Mouse (Mus musculus) G1E (cell line): ENCODE measurements around the gene Adprh. TPM values are rescaled to one million over a fixed set of nuclear protein-coding genes. Genes with fewer than 3 reads are reported as not detected.

Experiments used
- ATAC-seq: 2 replicates; pipeline ENCODE4 v1.8.0; 2016; ENCODE audit warnings: mild to moderate bottlenecking; ENCODE audit not compliant: insufficient number of reproducible peaks, poor library complexity, low FRiP score, severe bottlenecking; ENCODE audit errors: extremely low read depth
- DNase-seq: peaks from one replicate; pipeline ENCODE4 v3.0.0; 2012; ENCODE audit warnings: low spot score
- H3K27me3 ChIP-seq: 2 replicates; pipeline ENCODE4 v1.6.1; 2012; ENCODE audit warnings: mild to moderate bottlenecking, low read length, inconsistent platforms; ENCODE audit not compliant: insufficient read depth
- H3K36me3 ChIP-seq: replicated peaks from 2 replicates; pipeline ENCODE3; 2012; ENCODE audit warnings: mild to moderate bottlenecking, inconsistent platforms
- H3K4me1 ChIP-seq: 2 replicates; pipeline ENCODE4 v1.6.1; 2012; ENCODE audit warnings: low read depth, low read length, inconsistent platforms, mixed read lengths; ENCODE audit not compliant: insufficient read depth
- H3K4me3 ChIP-seq: 2 replicates; pipeline ENCODE4 v1.5.1; 2012; ENCODE audit warnings: low read depth, mild to moderate bottlenecking, inconsistent platforms, low read length, moderate library complexity, mixed read lengths
- H3K9me3 ChIP-seq: replicated peaks from 2 replicates; pipeline ENCODE4 v1.6.1; 2012; ENCODE audit warnings: inconsistent platforms
- GATA1 ChIP-seq: IDR thresholded peaks from 2 replicates; pipeline ENCODE4 v1.6.1; 2012; ENCODE audit warnings: borderline replicate concordance, low read length, inconsistent platforms, mixed read lengths
- GATA2 ChIP-seq: IDR thresholded peaks from 2 replicates; pipeline ENCODE4 v1.6.1; 2012; ENCODE audit warnings: low read depth, low read length, inconsistent platforms, borderline replicate concordance
- POLR2AphosphoS5 ChIP-seq: IDR thresholded peaks from 2 replicates; pipeline ENCODE4 v1.6.1; 2012; ENCODE audit warnings: low read depth, low read length, inconsistent platforms; ENCODE audit not compliant: insufficient replicate concordance
- TAL1 ChIP-seq: conservative IDR thresholded peaks from 2 replicates; pipeline ENCODE4 v1.6.1; 2012; ENCODE audit warnings: low read depth, low read length, inconsistent platforms, mixed read lengths
- polyA plus RNA-seq: library from polyadenylated mRNA; stranded (reverse); fragments of >175 nt; gene quantifications from 2 replicates; pipeline ENCODE4 v1.2.3, GENCODE M21; 2012
- total RNA-seq, 2 experiments: library from RNA; stranded (forward) in 1 of 2; stranded (reverse) in 1 of 2; fragments of 200-1000 nt in 1 of 2; fragments of >200 nt in 1 of 2; fragmentation: Nextera tagmentation in 1 of 2; gene quantifications; 2 replicates each; pipeline ENCODE4 v1.2.3; 2014 to 2017

Gene Adprh
- total and polyA plus RNA-seq, 3 experiments, result 28.4 to 355 (median 56.4) TPM

GRCm38 (mm10) chr16:38394191-38394618 is 58.3 kb downstream of the Adprh start:
- no peaks in the 10 kb centered on the region for H3K9me3 ChIP-seq
- H3K4me3 ChIP-seq, result no peak overlapping the region
- ATAC-seq (no peak), DNase-seq (no peak)
- no peaks in the 10 kb centered on the region for H3K36me3 ChIP-seq
- H3K4me1 ChIP-seq, result peaks cover 64% of the 10 kb centered on the region
- TF ChIP-seq GATA2, result no peak
- no peak for TF ChIP-seq GATA1
- TF ChIP-seq TAL1, result no peak
- no peak for TF ChIP-seq POLR2AphosphoS5
- no peaks in the 10 kb centered on the region for H3K27me3 ChIP-seq

Other genes starting within 250 kb of the Adprh start
- not detected in 2 replicates for gene Nr1i2, start 157.9 kb downstream of the Adprh start, total RNA-seq (2014; fragmentation: Nextera tagmentation)
- not detected in 2 replicates for gene Nr1i2, start 157.9 kb downstream of the Adprh start, total RNA-seq (2017)
- not detected in 2 replicates for gene Nr1i2, start 157.9 kb downstream of the Adprh start, polyA plus RNA-seq
- not detected in 2 replicates for gene Maats1, start 110.6 kb downstream of the Adprh start, total RNA-seq (2014; fragmentation: Nextera tagmentation)
- 0.11 TPM in 1 of 2 replicates, not detected in the other for gene Maats1, start 110.6 kb downstream of the Adprh start, total RNA-seq (2017)
- not detected in 2 replicates for gene Maats1, start 110.6 kb downstream of the Adprh start, polyA plus RNA-seq
- gene Cox17, start 105.7 kb downstream of the Adprh start, total RNA-seq (2014; fragmentation: Nextera tagmentation), result 210 and 232 TPM in 2 replicates
- 836 and 871 TPM in 2 replicates for gene Cox17, start 105.7 kb downstream of the Adprh start, total RNA-seq (2017)
- gene Cox17, start 105.7 kb downstream of the Adprh start, polyA plus RNA-seq, result 163 and 234 TPM in 2 replicates
- 4.7 TPM in 1 of 2 replicates, not detected in the other for gene Gm21987, start 105.7 kb downstream of the Adprh start, total RNA-seq (2014; fragmentation: Nextera tagmentation)
- not detected in 2 replicates for gene Gm21987, start 105.7 kb downstream of the Adprh start, total RNA-seq (2017)
- 1,146 and 1,190 TPM in 2 replicates for gene Gm21987, start 105.7 kb downstream of the Adprh start, polyA plus RNA-seq
- 22.7 and 25.7 TPM in 2 replicates for gene Popdc2, start 90.5 kb downstream of the Adprh start, total RNA-seq (2014; fragmentation: Nextera tagmentation)
- gene Popdc2, start 90.5 kb downstream of the Adprh start, total RNA-seq (2017), result 2.8 and 4.3 TPM in 2 replicates
- gene Popdc2, start 90.5 kb downstream of the Adprh start, polyA plus RNA-seq, result 5.0 and 5.4 TPM in 2 replicates
- 1.7 TPM in 1 of 2 replicates, not detected in the other for gene Pla1a, start 19.6 kb downstream of the Adprh start, total RNA-seq (2014; fragmentation: Nextera tagmentation)
- gene Pla1a, start 19.6 kb downstream of the Adprh start, total RNA-seq (2017), result 0.16 TPM in 1 of 2 replicates, not detected in the other
- gene Pla1a, start 19.6 kb downstream of the Adprh start, polyA plus RNA-seq, result not detected in 2 replicates
- gene Cd80, start 2.9 kb upstream of the Adprh start, total RNA-seq (2014; fragmentation: Nextera tagmentation), result 62.1 and 77.0 TPM in 2 replicates
- 4.9 and 5.3 TPM in 2 replicates for gene Cd80, start 2.9 kb upstream of the Adprh start, total RNA-seq (2017)
- 2.2 and 3.0 TPM in 2 replicates for gene Cd80, start 2.9 kb upstream of the Adprh start, polyA plus RNA-seq
- gene Timmdc1, start 70.0 kb upstream of the Adprh start, total RNA-seq (2014; fragmentation: Nextera tagmentation), result 36.7 and 38.7 TPM in 2 replicates
- gene Timmdc1, start 70.0 kb upstream of the Adprh start, total RNA-seq (2017), result 27.0 and 28.6 TPM in 2 replicates
- 25.9 and 28.3 TPM in 2 replicates for gene Timmdc1, start 70.0 kb upstream of the Adprh start, polyA plus RNA-seq
- 74.7 and 79.0 TPM in 2 replicates for gene Poglut1, start 97.6 kb upstream of the Adprh start, total RNA-seq (2014; fragmentation: Nextera tagmentation)
- 26.1 and 35.0 TPM in 2 replicates for gene Poglut1, start 97.6 kb upstream of the Adprh start, total RNA-seq (2017)
- 8.8 and 10.0 TPM in 2 replicates for gene Poglut1, start 97.6 kb upstream of the Adprh start, polyA plus RNA-seq
- 148 and 206 TPM in 2 replicates for gene Tmem39a, start 106.0 kb upstream of the Adprh start, total RNA-seq (2014; fragmentation: Nextera tagmentation)
- gene Tmem39a, start 106.0 kb upstream of the Adprh start, total RNA-seq (2017), result 53.5 and 62.1 TPM in 2 replicates
- gene Tmem39a, start 106.0 kb upstream of the Adprh start, polyA plus RNA-seq, result 10.7 and 17.3 TPM in 2 replicates